Mouse (Mus musculus) heart, postnatal 0 days (tissue): Measurements from ENCODE around the gene Tfap4. TPM values are rescaled to one million over a fixed set of nuclear protein-coding genes. Genes with fewer than 3 reads are reported as not detected.
"Not testable (repeated sequence)": the region's sequence is repeated elsewhere in the genome, so short reads cannot be mapped to it uniquely, and the experiment has no call there.

Source experiments
- ATAC-seq: fragments of 200-750 bp; cut with Nextera tagmentation; 2 replicates; pipeline ENCODE4 v1.8.0; 2017; ENCODE audit warnings: low read depth, moderate number of reproducible peaks, moderate library complexity; ENCODE audit not compliant: insufficient read depth
- DNase-seq: peaks from one replicate; pipeline ENCODE4 v3.0.0-alpha.2; 2016; ENCODE audit warnings: low spot score
- H3K27ac ChIP-seq: fragments of 300-500 bp; sonication (generic); 2 replicates; pipeline ENCODE4 v1.5.1; 2014; ENCODE audit warnings: low read depth, mild to moderate bottlenecking
- H3K27me3 ChIP-seq: fragments of 300-500 bp; sonication (generic); 2 replicates; pipeline ENCODE4 v1.6.1; 2014; ENCODE audit warnings: low read length, mixed read lengths; ENCODE audit not compliant: control insufficient read depth, insufficient read depth
- H3K36me3 ChIP-seq: fragments of 300-500 bp; sonication (generic); replicated peaks from 2 replicates; pipeline ENCODE4 v1.6.1; 2014; ENCODE audit warnings: low read length, mixed read lengths; ENCODE audit not compliant: control insufficient read depth, insufficient read depth
- H3K4me1 ChIP-seq: fragments of 300-500 bp; sonication (generic); 2 replicates; pipeline ENCODE4 v1.6.1; 2014; ENCODE audit warnings: antibody characterized with exemption; ENCODE audit not compliant: control insufficient read depth, insufficient read depth
- H3K4me2 ChIP-seq: fragments of 300-500 bp; sonication (generic); 2 replicates; pipeline ENCODE4 v1.6.1; 2014; ENCODE audit warnings: low read depth, mild to moderate bottlenecking, low read length, moderate library complexity
- H3K4me3 ChIP-seq: fragments of 300-500 bp; sonication (generic); 2 replicates; pipeline ENCODE4 v1.5.1; 2014; ENCODE audit warnings: low read depth, low read length
- H3K9ac ChIP-seq: fragments of 300-500 bp; sonication (generic); replicated peaks from 2 replicates; pipeline ENCODE4 v1.6.1; 2014; ENCODE audit warnings: low read depth, low read length, mixed read lengths
- H3K9me3 ChIP-seq: fragments of 300-500 bp; sonication (generic); replicated peaks from 2 replicates; pipeline ENCODE4 v1.6.1; 2016; ENCODE audit warnings: low read length; ENCODE audit not compliant: control insufficient read depth
- CTCF ChIP-seq: IDR thresholded peaks from 2 replicates; pipeline ENCODE4 v1.5.1; 2016; ENCODE audit warnings: antibody characterized with exemption, control low read depth, low read depth
- EP300 ChIP-seq: IDR thresholded peaks from 2 replicates; pipeline ENCODE4 v1.6.1; 2016; ENCODE audit warnings: antibody characterized with exemption, low read depth
- WGBS: fragments of 180-500 bp; shearing (Covaris S2); extraction: QIAGEN DNeasy Blood & Tissue Kit; methylation state at CpG from one replicate; pipeline ENCODE4 v1.1.7; 2014; 5-methylcytosine and 5-hydroxymethylcytosine counted together
- polyA plus RNA-seq: library from polyadenylated mRNA; unstranded; fragments of >200 nt; fragmentation: Nextera tagmentation; extraction: Ambion mirVana; gene quantifications from 2 replicates; pipeline ENCODE4 v1.2.1, GENCODE M21; 2015
- total RNA-seq: library from RNA; depleted of rRNA; stranded (reverse); fragments of >200 nt; gene quantifications from 2 replicates; pipeline ENCODE4 v1.2.3, GENCODE M21; 2014; ENCODE audit warnings: low replicate concordance

Gene Tfap4
- total and polyA plus RNA-seq, 2 experiments from 2014 or later, result 2.9 to 6.3 TPM

- no peaks in the 10 kb centered on the region for H3K36me3 ChIP-seq
- ATAC-seq (no peak), DNase-seq (no peak)
- WGBS, result 84% methylated on average over 4 of the region's 4 CpGs
- no peaks in the 10 kb centered on the region for H3K9me3 ChIP-seq
- peaks cover 13% of the 10 kb centered on the region; the same call in 1 of the 2 replicates for H3K4me1 ChIP-seq
- TF ChIP-seq EP300, result no peak
- TF ChIP-seq CTCF, result no peak
- H3K27ac ChIP-seq, result no peak overlapping the region
- H3K9ac ChIP-seq, result no peak overlapping the region
- no peak overlapping the region for H3K4me3 ChIP-seq
- H3K4me2 ChIP-seq, result no peak overlapping the region
- H3K27me3 ChIP-seq, result no peaks in the 10 kb centered on the region
Observed at GRCm38 (mm10) chr16:4539521-4539920, 20.1 kb downstream of the Tfap4 start.

GRCm38 (mm10) chr16:4537616-4538358, 21.9 kb downstream of the Tfap4 start:
- ATAC-seq (no peak), DNase-seq (no peak)
- Histone ChIP-seq H3K9ac (no peak overlapping the region), H3K27me3 (no peaks in the 10 kb centered on the region), H3K36me3 (no peaks in the 10 kb centered on the region), H3K9me3 (no peaks in the 10 kb centered on the region), H3K4me3 (no peak overlapping the region), H3K4me1 (peaks cover 13% of the 10 kb centered on the region; the same call in 1 of the 2 replicates), H3K27ac (no peak overlapping the region), H3K4me2 (no peak overlapping the region)
- WGBS, result 36% methylated on average over 3 of the region's 3 CpGs
- TF ChIP-seq EP300 (no peak), CTCF (no peak)

- not testable (repeated sequence) for DNase-seq, H3K9ac ChIP-seq, ATAC-seq, H3K36me3 ChIP-seq, H3K27me3 ChIP-seq, H3K27ac ChIP-seq, H3K4me2 ChIP-seq, H3K4me3 ChIP-seq, H3K9me3 ChIP-seq, H3K4me1 ChIP-seq
- WGBS, result 85% methylated on average over 12 of the region's 12 CpGs
Observed at GRCm38 (mm10) chr16:4527373-4527772, 32.3 kb downstream of the Tfap4 start.

GRCm38 (mm10) chr16:4523313-4524004, 36.2 kb downstream of the Tfap4 start:
- no peaks in the 10 kb centered on the region; the same call in 1 of the 2 replicates for H3K4me1 ChIP-seq
- TF ChIP-seq CTCF (no peak), EP300 (no peak)
- no peaks in the 10 kb centered on the region for H3K36me3 ChIP-seq
- no peak for DNase-seq
- H3K4me3 ChIP-seq, result peak overlapping the region; percentile 69
- peak overlapping the region; percentile 99 for H3K27ac ChIP-seq
- 37% methylated on average over 7 of the region's 7 CpGs for WGBS
- H3K4me2 ChIP-seq, result peak overlapping the region; percentile 60
- 0 out of 2 replicates have a peak, but pooled peaks cover 3% of the 10 kb centered on the region for H3K9me3 ChIP-seq
- no peaks in the 10 kb centered on the region for H3K27me3 ChIP-seq
- H3K9ac ChIP-seq, result peak overlapping the region; percentile 92
- ATAC-seq, result no peak

GRCm38 (mm10) chr16:4522879-4523278, 36.8 kb downstream of the Tfap4 start:
- ATAC-seq (peak; percentile 57), DNase-seq (peak; percentile 81)
- Histone ChIP-seq H3K9me3 (0 out of 2 replicates have a peak, but pooled peaks cover 3% of the 10 kb centered on the region), H3K4me3 (peak overlapping the region; percentile 69), H3K9ac (peak overlapping the region; percentile 92), H3K27me3 (no peaks in the 10 kb centered on the region), H3K27ac (peak overlapping the region; percentile 99), H3K4me1 (no peaks in the 10 kb centered on the region; the same call in 1 of the 2 replicates), H3K36me3 (no peaks in the 10 kb centered on the region), H3K4me2 (peak overlapping the region; percentile 60)
- 38% methylated on average over 8 of the region's 8 CpGs for WGBS
- TF ChIP-seq EP300, result no peak
- TF ChIP-seq CTCF, result 0 out of 2 replicates have a peak, but pooled peaks have one; percentile 1
